Mouse (Mus musculus): ENCODE results near the gene Pak6. TPM values are rescaled to one million over a fixed set of nuclear protein-coding genes. Genes with fewer than 3 reads are reported as not detected.

Gene Pak6
- polyA plus RNA-seq, 1 experiment, result 2.3 TPM

GRCm38 (mm10) chr2:118702883-118703761 lies 40.0 kb downstream of the Pak6 start:
- peak overlapping the region; percentile 16 for H3K9ac ChIP-seq (ENCODE audit: low read depth, poor library complexity, severe bottlenecking)
- H3K27ac ChIP-seq (ENCODE audit: insufficient read depth, low read length), result no peak overlapping the region
- TF ChIP-seq CTCF (IDR thresholded peaks at IDR 0.05; ENCODE audit: low read depth, low read length) (peak; percentile 22), EP300 (IDR thresholded peaks at IDR 0.05; ENCODE audit: insufficient read depth, low read depth, low read length) (no peak)
- no peaks in the 10 kb centered on the region for H3K36me3 ChIP-seq (ENCODE audit: control insufficient read depth, insufficient read depth, low read length, poor library complexity, severe bottlenecking)
- H3K9me3 ChIP-seq (replicated peaks; ENCODE audit: control insufficient read depth, insufficient read depth, low read length, poor library complexity, severe bottlenecking), result no peaks in the 10 kb centered on the region
- peak overlapping the region; percentile 51 for H3K4me3 ChIP-seq (ENCODE audit: low read depth, low read length)
- H3K27me3 ChIP-seq (ENCODE audit: control insufficient read depth, insufficient read depth, low read length, poor library complexity, severe bottlenecking), result peaks cover 37% of the 10 kb centered on the region
- no peaks in the 10 kb centered on the region for H3K4me1 ChIP-seq (ENCODE audit: control insufficient read depth, insufficient read depth, low read length)

GRCm38 (mm10) chr2:118703913-118704730 lies 41.0 kb downstream of the Pak6 start, which contains the start of gene Ankrd63:
Ankrd63 (minus strand) TSS chr2:118703963.
- Histone ChIP-seq H3K9me3 (replicated peaks; ENCODE audit: control insufficient read depth, insufficient read depth, low read length, poor library complexity, severe bottlenecking) (no peaks in the 10 kb centered on the region), H3K4me3 (ENCODE audit: low read depth, low read length) (peak within 1 kb of the TSS; percentile 51), H3K9ac (ENCODE audit: low read depth, poor library complexity, severe bottlenecking) (peak within 1 kb of the TSS; percentile 16), H3K4me1 (ENCODE audit: control insufficient read depth, insufficient read depth, low read length) (no peaks in the 10 kb centered on the region), H3K27ac (ENCODE audit: insufficient read depth, low read length) (no peak within 1 kb of the TSS), H3K36me3 (ENCODE audit: control insufficient read depth, insufficient read depth, low read length, poor library complexity, severe bottlenecking) (no peaks in the 10 kb centered on the region), H3K27me3 (ENCODE audit: control insufficient read depth, insufficient read depth, low read length, poor library complexity, severe bottlenecking) (peaks cover 37% of the 10 kb centered on the region)
- TF ChIP-seq CTCF (IDR thresholded peaks at IDR 0.05; ENCODE audit: low read depth, low read length) (no peak), EP300 (IDR thresholded peaks at IDR 0.05; ENCODE audit: insufficient read depth, low read depth, low read length) (no peak), POLR2A (IDR thresholded peaks at IDR 0.05; ENCODE audit: insufficient read depth, low read length) (no peak)

GRCm38 (mm10) chr2:118706436-118706835 lies 43.3 kb downstream of the Pak6 start:
- Histone ChIP-seq H3K36me3 (ENCODE audit: control insufficient read depth, insufficient read depth, low read length, poor library complexity, severe bottlenecking) (no peaks in the 10 kb centered on the region), H3K9me3 (replicated peaks; ENCODE audit: control insufficient read depth, insufficient read depth, low read length, poor library complexity, severe bottlenecking) (no peaks in the 10 kb centered on the region), H3K27ac (ENCODE audit: insufficient read depth, low read length) (no peak overlapping the region), H3K4me3 (ENCODE audit: low read depth, low read length) (no peak overlapping the region), H3K9ac (ENCODE audit: low read depth, poor library complexity, severe bottlenecking) (no peak overlapping the region), H3K4me1 (ENCODE audit: control insufficient read depth, insufficient read depth, low read length) (no peaks in the 10 kb centered on the region), H3K27me3 (ENCODE audit: control insufficient read depth, insufficient read depth, low read length, poor library complexity, severe bottlenecking) (peaks cover 31% of the 10 kb centered on the region)
- no peak for TF ChIP-seq EP300 (IDR thresholded peaks at IDR 0.05; ENCODE audit: insufficient read depth, low read depth, low read length)
- no peak for TF ChIP-seq CTCF (IDR thresholded peaks at IDR 0.05; ENCODE audit: low read depth, low read length)
- no peak for TF ChIP-seq POLR2A (IDR thresholded peaks at IDR 0.05; ENCODE audit: insufficient read depth, low read length)

- Histone ChIP-seq H3K27ac (ENCODE audit: insufficient read depth, low read length) (no peak overlapping the region), H3K27me3 (ENCODE audit: control insufficient read depth, insufficient read depth, low read length, poor library complexity, severe bottlenecking) (peaks cover 19% of the 10 kb centered on the region), H3K9ac (ENCODE audit: low read depth, poor library complexity, severe bottlenecking) (no peak overlapping the region), H3K9me3 (replicated peaks; ENCODE audit: control insufficient read depth, insufficient read depth, low read length, poor library complexity, severe bottlenecking) (no peaks in the 10 kb centered on the region), H3K4me3 (ENCODE audit: low read depth, low read length) (no peak overlapping the region), H3K4me1 (ENCODE audit: control insufficient read depth, insufficient read depth, low read length) (no peaks in the 10 kb centered on the region), H3K36me3 (ENCODE audit: control insufficient read depth, insufficient read depth, low read length, poor library complexity, severe bottlenecking) (no peaks in the 10 kb centered on the region)
- no peak for TF ChIP-seq EP300 (IDR thresholded peaks at IDR 0.05; ENCODE audit: insufficient read depth, low read depth, low read length)
- no peak for TF ChIP-seq POLR2A (IDR thresholded peaks at IDR 0.05; ENCODE audit: insufficient read depth, low read length)
- no peak for TF ChIP-seq CTCF (IDR thresholded peaks at IDR 0.05; ENCODE audit: low read depth, low read length)
These were observed 45.4 kb downstream of the Pak6 start for GRCm38 (mm10) chr2:118708472-118708871.

GRCm38 (mm10) chr2:118709655-118710221 lies 46.6 kb downstream of the Pak6 start:
- no peaks in the 10 kb centered on the region for H3K4me1 ChIP-seq (ENCODE audit: control insufficient read depth, insufficient read depth, low read length)
- no peaks in the 10 kb centered on the region for H3K9me3 ChIP-seq (replicated peaks; ENCODE audit: control insufficient read depth, insufficient read depth, low read length, poor library complexity, severe bottlenecking)
- TF ChIP-seq EP300 (IDR thresholded peaks at IDR 0.05; ENCODE audit: insufficient read depth, low read depth, low read length) (no peak), POLR2A (IDR thresholded peaks at IDR 0.05; ENCODE audit: insufficient read depth, low read length) (no peak)
- H3K36me3 ChIP-seq (ENCODE audit: control insufficient read depth, insufficient read depth, low read length, poor library complexity, severe bottlenecking), result no peaks in the 10 kb centered on the region
- no peak overlapping the region for H3K4me3 ChIP-seq (ENCODE audit: low read depth, low read length)
- no peak overlapping the region for H3K27ac ChIP-seq (ENCODE audit: insufficient read depth, low read length)
- no peak overlapping the region for H3K9ac ChIP-seq (ENCODE audit: low read depth, poor library complexity, severe bottlenecking)
- peaks cover 14% of the 10 kb centered on the region for H3K27me3 ChIP-seq (ENCODE audit: control insufficient read depth, insufficient read depth, low read length, poor library complexity, severe bottlenecking)

Data from ES-Bruce4 (cell line).